13 mouse cellular contexts compared by ENCODE assay signal in the genomic region with DNA sequence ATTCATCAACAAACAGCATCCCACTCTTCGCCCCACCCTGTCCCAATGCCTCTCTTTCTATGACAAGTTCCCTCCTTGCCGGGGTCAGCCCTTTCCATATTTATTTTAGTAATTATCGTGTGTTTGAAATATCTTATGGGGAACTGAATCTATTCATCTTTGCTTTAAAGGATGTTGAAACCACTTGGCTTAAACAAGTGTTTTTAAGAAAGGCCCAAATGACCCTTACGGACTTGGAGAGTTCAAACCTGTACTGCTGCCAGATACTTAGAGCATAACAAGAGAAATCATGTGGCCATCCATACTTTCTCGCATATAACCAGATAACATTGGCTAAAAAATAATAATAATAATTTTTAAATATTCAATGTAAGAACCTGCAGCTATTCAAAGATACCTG.
"Had no signal": no experiment of that assay in that cellular context is flagged by ENCODE, and none has a peak within 500 bp of the region (broad histone marks: within the 10 kb centered on the region; RNA-seq: fewer than 3 reads in every experiment).

No protein-coding gene starts in this region.

- H3K27ac ChIP-seq: layer of hippocampus, adult 2 months; limb, embryonic 15.5 days; liver, embryonic 12.5 days; neural tube, embryonic 15.5 days; stomach, postnatal 0 days had no signal

- H3K4me1 ChIP-seq: limb, embryonic 15.5 days; liver, embryonic 12.5 days had no signal

- ATAC-seq: intestine, postnatal 0 days; liver, embryonic 12.5 days had no signal

- DNase-seq: kidney, adult 9 months; kidney, postnatal 4 days; midbrain, embryonic 14.5 days; right cerebral cortex, adult 18-20 months; right cerebral cortex, postnatal 25 days; thymus, postnatal 4 days had no signal

- H3K36me3 ChIP-seq: limb, embryonic 15.5 days; liver, embryonic 12.5 days; neural tube, embryonic 15.5 days had no signal

- H3K9ac ChIP-seq: limb, embryonic 15.5 days; liver, embryonic 12.5 days; neural tube, embryonic 15.5 days had no signal

- H3K9me3 ChIP-seq: limb, embryonic 15.5 days; liver, embryonic 12.5 days; neural tube, embryonic 15.5 days had no signal

- H3K4me3 ChIP-seq: layer of hippocampus, adult 2 months; limb, embryonic 15.5 days; liver, embryonic 12.5 days; myocyte; neural tube, embryonic 15.5 days had no signal

- H3K4me2 ChIP-seq: limb, embryonic 15.5 days; liver, embryonic 12.5 days; neural tube, embryonic 15.5 days had no signal

- H3K27me3 ChIP-seq: limb, embryonic 15.5 days; liver, embryonic 12.5 days; neural tube, embryonic 15.5 days had no signal
